22 mouse cellular contexts compared by ENCODE assay signal in genomic region chr14:80007686-80008085, GRCm38 (mm10). TPM values are rescaled to one million over a fixed set of nuclear protein-coding genes. Genes with fewer than 3 reads are reported as not detected.
"Had no signal": no experiment of that assay in that cellular context is flagged by ENCODE, and none has a peak within 500 bp of the region (broad histone marks: within the 10 kb centered on the region; RNA-seq: fewer than 3 reads in every experiment).

No protein-coding gene starts in this region.

- ATAC-seq: intestine, postnatal 0 days; liver, embryonic 12.5 days had no signal

- H3K27ac ChIP-seq: hindbrain, embryonic 15.5 days; layer of hippocampus, adult 2 months; limb, embryonic 10.5 days; limb, embryonic 13.5 days; liver, embryonic 12.5 days; liver, embryonic 15.5 days; lung, embryonic 15.5 days; macrophage; neural tube, embryonic 15.5 days; stomach, postnatal 0 days had no signal

- H3K4me2 ChIP-seq: hindbrain, embryonic 15.5 days; limb, embryonic 13.5 days; liver, embryonic 12.5 days; liver, embryonic 15.5 days; lung, embryonic 15.5 days; neural tube, embryonic 15.5 days had no signal

- H3K4me1 ChIP-seq: hindbrain, embryonic 15.5 days; limb, embryonic 10.5 days; liver, embryonic 12.5 days; liver, embryonic 15.5 days; lung, embryonic 15.5 days; neural tube, embryonic 15.5 days had no signal

- H3K9ac ChIP-seq: hindbrain, embryonic 15.5 days; limb, embryonic 13.5 days; liver, embryonic 12.5 days; liver, embryonic 15.5 days; lung, embryonic 15.5 days; neural tube, embryonic 15.5 days had no signal

- H3K9me3 ChIP-seq: hindbrain, embryonic 15.5 days; limb, embryonic 10.5 days; limb, embryonic 13.5 days; liver, embryonic 12.5 days; liver, embryonic 15.5 days; lung, embryonic 15.5 days; neural tube, embryonic 15.5 days had no signal

- H3K27me3 ChIP-seq: hindbrain, embryonic 15.5 days; limb, embryonic 13.5 days; liver, embryonic 12.5 days; liver, embryonic 15.5 days; lung, embryonic 15.5 days; neural tube, embryonic 15.5 days had no signal

- H3K36me3 ChIP-seq: hindbrain, embryonic 15.5 days; limb, embryonic 10.5 days; limb, embryonic 13.5 days; liver, embryonic 12.5 days; liver, embryonic 15.5 days; lung, embryonic 15.5 days; neural tube, embryonic 15.5 days had no signal

- DNase-seq: layer of hippocampus, adult 9-11 months; liver; lung, adult 18-20 months; midbrain, embryonic 14.5 days; right cerebral cortex, adult 18-20 months; right cerebral cortex, postnatal 14 days; right cerebral cortex, postnatal 4 days; thymus, adult 2 months; thymus, postnatal 14 days; thymus, postnatal 4 days had no signal

- H3K4me3 ChIP-seq: hindbrain, embryonic 15.5 days; layer of hippocampus, adult 2 months; limb, embryonic 10.5 days; limb, embryonic 13.5 days; liver, embryonic 12.5 days; liver, embryonic 15.5 days; lung, embryonic 15.5 days; myocyte; neural tube, embryonic 15.5 days had no signal

RNA-seq across cellular contexts. Expression of gene Olfm4, which starts 23.8 kb away (rescaled TPM):
- polyA plus RNA-seq: myocyte had no signal
